8 mouse cellular contexts compared by ENCODE assay signal in genomic region chr2:154436076-154436457, GRCm38 (mm10). TPM values are rescaled to one million over a fixed set of nuclear protein-coding genes. Genes with fewer than 3 reads are reported as not detected.
A peak's percentile ranks its signal among the peaks of the same experiment; 100 is the strongest.
DNase-seq lines count a peak whose midpoint lies in the region; ATAC-seq and TF ChIP-seq lines count a peak whose summit lies in the region.

No protein-coding gene starts in this region.

- H3K4me3 ChIP-seq in cortical plate, adult 2 months (ENCODE audit: insufficient read depth, low read length), result peak overlapping the region; percentile 89
- H3K4me3 ChIP-seq in megakaryocyte, embryonic 14.5 days (replicated peaks), result peak overlapping the region; percentile 96

- H3K9me3 ChIP-seq in megakaryocyte, embryonic 14.5 days, result no peaks in the 10 kb centered on the region

- 0 out of 2 replicates have a peak, but pooled peaks have one; percentile 41 for TF ChIP-seq POLR2A in cortical plate, adult 2 months (IDR thresholded peaks at IDR 0.05; ENCODE audit: extremely low read depth, insufficient read depth, low read length)

- peak; percentile 97 to 98 for DNase-seq in gastrocnemius, adult 8-10 months (ENCODE audit: low spot score in 2 of 2)
- DNase-seq in hindlimb bud, embryonic 11.5 days (ENCODE audit: extremely low spot score, low read depth, low spot score), result peak; percentile 81
- peak; percentile 87 to 98 for DNase-seq in left cerebral cortex, adult 8-10 months (ENCODE audit: low spot score in 2 of 2)
- DNase-seq in right cerebral cortex, postnatal 10 days (ENCODE audit: low spot score in 2 of 2), result peak; percentile 98 to 99
- peak; percentile 93 for DNase-seq in urinary bladder, postnatal 25 days (ENCODE audit: low spot score)

- H3K36me3 ChIP-seq in megakaryocyte, embryonic 14.5 days (replicated peaks; ENCODE audit: low read length), result no peaks in the 10 kb centered on the region

- H3K27ac ChIP-seq in cortical plate, adult 2 months (ENCODE audit: insufficient read depth, low read length), result peak overlapping the region; percentile 1; the same call in 1 of the 2 replicates

- H3K4me1 ChIP-seq in cortical plate, adult 2 months (ENCODE audit: control insufficient read depth, insufficient read depth, low read length), result no peaks in the 10 kb centered on the region; the same call in 1 of the 2 replicates
- peaks cover 41% of the 10 kb centered on the region for H3K4me1 ChIP-seq in megakaryocyte, embryonic 14.5 days

- TF ChIP-seq CTCF in cortical plate, adult 2 months (IDR thresholded peaks at IDR 0.05; ENCODE audit: extremely low read depth, insufficient read depth, low read length), result no peak

- peak; percentile 99 for ATAC-seq in activated CD4-positive, CD25-positive, alpha-beta regulatory T cell, adult 4 months

- no peaks in the 10 kb centered on the region for H3K27me3 ChIP-seq in megakaryocyte, embryonic 14.5 days (replicated peaks)

RNA-seq across cellular contexts. Expression of gene Cbfa2t2, which starts 0.2 kb away (rescaled TPM):
- 10 to 100 TPM; 19.7 to 21.8 TPM for polyA plus RNA-seq in activated CD4-positive, CD25-positive, alpha-beta regulatory T cell, adult 4 months (2017; shearing (Covaris generic))
- 30.4 and 32.9 TPM in 2 replicates for polyA plus RNA-seq in cortical plate, adult 2 months (2012; rRNA removed)
- total RNA-seq in gastrocnemius, adult 8-10 months (2022), result 10 to 100 TPM; 12.7 to 14.8 (median 13.5) TPM
- total RNA-seq in left cerebral cortex, adult 8-10 months (2022), result 10 to 100 TPM; 46.3 to 57.2 (median 52.1) TPM
- 1.2 and 3.0 TPM in 2 replicates for polyA plus RNA-seq in megakaryocyte, embryonic 14.5 days (2012; ENCODE audit: insufficient read depth, low replicate concordance)

RNA-seq across cellular contexts. Expression of gene Snta1, which starts 28.2 kb away (rescaled TPM):
- not detected for polyA plus RNA-seq in activated CD4-positive, CD25-positive, alpha-beta regulatory T cell, adult 4 months (2017; shearing (Covaris generic))
- polyA plus RNA-seq in cortical plate, adult 2 months (2012; rRNA removed), result 36.2 and 37.7 TPM in 2 replicates
- total RNA-seq in gastrocnemius, adult 8-10 months (2022), result 100 to 1,000 TPM; 156 to 248 (median 181) TPM
- 10 to 100 TPM; 30.9 to 34.4 (median 32.2) TPM for total RNA-seq in left cerebral cortex, adult 8-10 months (2022)
- 1.2 TPM in 1 of 2 replicates, not detected in the other for polyA plus RNA-seq in megakaryocyte, embryonic 14.5 days (2012; ENCODE audit: insufficient read depth, low replicate concordance)

Comparison
In these comparisons a context has a peak if more than half of its experiments do, and no peak if none do; other contexts are left out.
1. Peak in every context shown above with its lines: DNase-seq, ATAC-seq, H3K4me3 ChIP-seq and H3K27ac ChIP-seq.
2. RNA of gene Snta1, which starts 28.2 kb away (polyA plus RNA-seq): 36.2 to 37.7 TPM in cortical plate, adult 2 months; 1.2 TPM in megakaryocyte, embryonic 14.5 days and not detected in activated CD4-positive, CD25-positive, alpha-beta regulatory T cell, adult 4 months; every median in the first group is over 10 times any median in the second.